Mouse (Mus musculus) stomach, embryonic 15.5 days (tissue): ENCODE results near the gene Adam33. TPM values are rescaled to one million over a fixed set of nuclear protein-coding genes. Genes with fewer than 3 reads are reported as not detected.
A peak's percentile ranks its signal among the peaks of the same experiment; 100 is the strongest.
"Not testable (repeated sequence)": the region's sequence is repeated elsewhere in the genome, so short reads cannot be mapped to it uniquely, and the experiment has no call there.

Experiments used
- ATAC-seq: fragments of 200-750 bp; cut with Nextera tagmentation; 2 replicates; pipeline ENCODE4 v1.8.0; 2017; ENCODE audit warnings: low read depth, moderate number of reproducible peaks, moderate TSS enrichment; ENCODE audit not compliant: insufficient read depth, low FRiP score
- H3K27ac ChIP-seq: fragments of 300-500 bp; sonication (generic); 2 replicates; pipeline ENCODE4 v1.5.1; 2015; ENCODE audit warnings: mild to moderate bottlenecking, inconsistent platforms
- H3K27me3 ChIP-seq: fragments of 300-500 bp; sonication (generic); replicated peaks from 2 replicates; pipeline ENCODE4 v1.6.1; 2015; ENCODE audit warnings: inconsistent platforms
- H3K36me3 ChIP-seq: fragments of 300-500 bp; sonication (generic); 2 replicates; pipeline ENCODE4 v1.6.1; 2015; ENCODE audit warnings: inconsistent platforms
- H3K4me1 ChIP-seq: fragments of 300-500 bp; sonication (generic); 2 replicates; pipeline ENCODE4 v1.6.1; 2015; ENCODE audit warnings: inconsistent platforms
- H3K4me2 ChIP-seq: fragments of 300-500 bp; sonication (generic); 2 replicates; pipeline ENCODE4 v1.6.1; 2015; ENCODE audit warnings: mild to moderate bottlenecking, inconsistent platforms
- H3K4me3 ChIP-seq: fragments of 300-500 bp; sonication (generic); replicated peaks from 2 replicates; pipeline ENCODE4 v1.5.1; 2015; ENCODE audit warnings: inconsistent platforms
- H3K9ac ChIP-seq: fragments of 300-500 bp; sonication (generic); 2 replicates; pipeline ENCODE4 v1.6.1; 2015; ENCODE audit warnings: inconsistent platforms
- H3K9me3 ChIP-seq: fragments of 300-500 bp; sonication (generic); 2 replicates; pipeline ENCODE4 v1.6.1; 2016; ENCODE audit warnings: inconsistent platforms
- WGBS: fragments of 180-500 bp; shearing (Covaris S2); methylation state at CpG from one replicate; pipeline ENCODE4 v1.1.7; 2015; 5-methylcytosine and 5-hydroxymethylcytosine counted together
- polyA plus RNA-seq: library from polyadenylated mRNA; unstranded; fragments of >200 nt; fragmentation: Nextera tagmentation; extraction: Ambion mirVana; gene quantifications from 2 replicates; pipeline ENCODE4 v1.2.1, GENCODE M21; 2015

The Adam33 gene
- polyA plus RNA-seq, 1 experiment from 2014 or later: 8.0 TPM

DNA sequence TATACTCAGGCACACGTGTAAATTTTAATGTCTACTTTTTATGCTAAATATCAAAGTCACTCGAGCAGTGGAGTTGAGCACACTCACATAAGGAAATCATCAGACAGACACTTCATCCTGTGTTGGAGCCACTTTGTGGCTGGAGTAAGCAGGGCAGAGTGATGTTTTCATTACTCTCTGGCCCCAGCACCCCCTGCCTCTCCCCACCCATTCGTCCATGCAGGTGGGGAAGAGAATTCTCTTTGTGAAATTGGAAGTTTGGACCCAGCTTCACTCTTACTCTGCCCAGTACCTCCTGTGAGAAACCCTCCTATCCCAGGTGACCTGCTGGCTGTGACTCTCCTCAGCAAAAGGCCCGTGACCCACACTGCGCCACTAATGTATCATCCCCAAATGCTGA lies 24.9 kb downstream of the Adam33 start:
- H3K4me3 ChIP-seq: no peak overlapping the region
- H3K27me3 ChIP-seq: peaks cover 41% of the 10 kb centered on the region
- H3K4me1 ChIP-seq: peaks cover 15% of the 10 kb centered on the region
- no peak for ATAC-seq
- H3K9me3 ChIP-seq: no peaks in the 10 kb centered on the region
- H3K4me2 ChIP-seq: no peak overlapping the region
- H3K9ac ChIP-seq: no peak overlapping the region
- H3K36me3 ChIP-seq: no peaks in the 10 kb centered on the region
- 76% methylated on average over 5 of the region's 5 CpGs for WGBS
- no peak overlapping the region for H3K27ac ChIP-seq

DNA sequence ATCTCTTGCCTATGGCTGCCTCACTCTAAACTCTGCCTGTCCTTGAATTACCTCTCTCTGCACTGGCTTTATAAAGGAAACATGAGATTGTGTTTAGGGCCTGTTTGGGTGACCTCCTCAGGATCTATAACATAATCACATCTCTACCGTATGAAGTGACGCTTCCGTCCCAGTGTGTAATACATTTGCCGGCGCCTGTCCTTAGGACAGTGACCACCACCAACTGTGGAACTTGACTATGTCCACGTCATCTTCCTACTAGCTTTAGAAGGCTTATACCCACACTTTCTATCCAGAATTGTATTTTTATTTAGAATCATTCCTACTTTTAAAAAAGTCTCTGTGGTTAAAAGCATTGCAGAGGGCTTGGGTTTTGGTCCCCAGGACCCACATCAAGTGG lies 25.4 kb downstream of the Adam33 start:
- no peak for ATAC-seq
- H3K4me1 ChIP-seq: peaks cover 15% of the 10 kb centered on the region
- H3K36me3 ChIP-seq: no peaks in the 10 kb centered on the region
- H3K4me3 ChIP-seq: no peak overlapping the region
- no peaks in the 10 kb centered on the region for H3K9me3 ChIP-seq
- H3K27me3 ChIP-seq: peaks cover 40% of the 10 kb centered on the region
- H3K4me2 ChIP-seq: no peak overlapping the region
- no peak overlapping the region for H3K27ac ChIP-seq
- 86% methylated on average over 6 of the region's 6 CpGs for WGBS
- H3K9ac ChIP-seq: no peak overlapping the region

- no peaks in the 10 kb centered on the region for H3K36me3 ChIP-seq
- peaks cover 15% of the 10 kb centered on the region for H3K4me1 ChIP-seq
- no peak overlapping the region for H3K9ac ChIP-seq
- H3K9me3 ChIP-seq: no peaks in the 10 kb centered on the region
- no peak overlapping the region for H3K4me2 ChIP-seq
- H3K4me3 ChIP-seq: no peak overlapping the region
- H3K27me3 ChIP-seq: peaks cover 32% of the 10 kb centered on the region
- 39% methylated on average over 17 of the region's 17 CpGs for WGBS
- no peak for ATAC-seq
- H3K27ac ChIP-seq: no peak overlapping the region
Measured at GRCm38 (mm10) chr2:131037226-131037990, 26.2 kb downstream of the Adam33 start.

DNA sequence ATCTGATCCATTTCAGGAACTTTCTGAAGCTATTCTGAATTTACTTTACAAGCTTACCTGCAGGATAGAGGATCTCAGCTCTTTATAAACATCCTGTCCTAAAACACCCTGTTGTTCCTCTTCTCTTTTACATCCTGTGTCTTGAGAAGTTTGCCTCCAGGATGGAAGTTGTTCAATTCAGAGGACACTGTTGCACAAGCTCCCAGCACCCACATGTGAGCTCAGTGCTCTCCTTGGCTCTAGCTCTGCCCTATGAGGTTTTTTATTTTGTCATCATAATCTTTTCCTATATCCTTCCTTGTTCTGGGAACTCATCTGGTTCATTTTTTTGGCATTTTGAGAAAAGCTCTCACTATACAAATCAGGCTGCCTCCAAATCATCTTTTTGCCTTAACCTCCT lies 26.9 kb downstream of the Adam33 start:
- no peak overlapping the region for H3K9ac ChIP-seq
- H3K4me3 ChIP-seq: no peak overlapping the region
- H3K4me1 ChIP-seq: peaks cover 15% of the 10 kb centered on the region
- H3K4me2 ChIP-seq: no peak overlapping the region
- no peak for ATAC-seq
- no peaks in the 10 kb centered on the region for H3K36me3 ChIP-seq
- no peak overlapping the region for H3K27ac ChIP-seq
- H3K27me3 ChIP-seq: peaks cover 26% of the 10 kb centered on the region
- no peaks in the 10 kb centered on the region for H3K9me3 ChIP-seq

- Histone ChIP-seq H3K4me1 (peaks cover 11% of the 10 kb centered on the region), H3K4me3 (no peak overlapping the region), H3K4me2 (no peak overlapping the region), H3K36me3 (no peaks in the 10 kb centered on the region), H3K27ac (no peak overlapping the region), H3K9ac (no peak overlapping the region), H3K9me3 (no peaks in the 10 kb centered on the region), H3K27me3 (peaks cover 22% of the 10 kb centered on the region)
- WGBS: 78% methylated on average over 2 of the region's 2 CpGs
- no peak for ATAC-seq
Measured at GRCm38 (mm10) chr2:131036343-131036742, 27.3 kb downstream of the Adam33 start.

DNA sequence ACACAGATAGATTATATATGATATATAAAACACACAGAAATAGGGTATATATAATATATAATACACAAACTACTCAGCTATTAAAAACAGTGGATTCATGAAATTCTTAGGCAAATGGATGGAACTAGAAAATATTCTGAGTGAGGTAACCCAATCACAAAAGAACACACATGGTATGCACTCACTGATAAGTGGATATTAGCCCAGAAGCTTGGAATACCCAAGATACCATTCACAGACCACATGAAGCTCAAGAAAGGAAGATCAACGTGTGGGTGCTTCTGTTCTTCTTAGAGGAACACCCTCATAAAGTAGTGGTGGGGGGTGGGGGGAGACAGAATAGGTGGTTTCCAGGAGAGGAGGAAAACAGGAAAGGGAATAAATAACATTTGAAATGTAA lies 32.2 kb downstream of the Adam33 start:
- H3K27me3 ChIP-seq, H3K9ac ChIP-seq, H3K9me3 ChIP-seq, ATAC-seq, H3K27ac ChIP-seq, H3K36me3 ChIP-seq, H3K4me3 ChIP-seq, H3K4me2 ChIP-seq, H3K4me1 ChIP-seq: not testable (repeated sequence)
- 55% methylated on average over 1 of the region's 1 CpGs for WGBS

GRCm38 (mm10) chr2:131030998-131031397 lies 32.6 kb downstream of the Adam33 start:
- no peak overlapping the region for H3K4me3 ChIP-seq
- no peak overlapping the region for H3K27ac ChIP-seq
- H3K9ac ChIP-seq: no peak overlapping the region
- H3K4me2 ChIP-seq: no peak overlapping the region
- H3K9me3 ChIP-seq: no peaks in the 10 kb centered on the region
- WGBS: 85% methylated on average over 1 of the region's 1 CpGs
- peaks cover 4% of the 10 kb centered on the region; the same call in 1 of the 2 replicates for H3K4me1 ChIP-seq
- no peaks in the 10 kb centered on the region for H3K36me3 ChIP-seq
- no peaks in the 10 kb centered on the region for H3K27me3 ChIP-seq
- ATAC-seq: no peak

DNA sequence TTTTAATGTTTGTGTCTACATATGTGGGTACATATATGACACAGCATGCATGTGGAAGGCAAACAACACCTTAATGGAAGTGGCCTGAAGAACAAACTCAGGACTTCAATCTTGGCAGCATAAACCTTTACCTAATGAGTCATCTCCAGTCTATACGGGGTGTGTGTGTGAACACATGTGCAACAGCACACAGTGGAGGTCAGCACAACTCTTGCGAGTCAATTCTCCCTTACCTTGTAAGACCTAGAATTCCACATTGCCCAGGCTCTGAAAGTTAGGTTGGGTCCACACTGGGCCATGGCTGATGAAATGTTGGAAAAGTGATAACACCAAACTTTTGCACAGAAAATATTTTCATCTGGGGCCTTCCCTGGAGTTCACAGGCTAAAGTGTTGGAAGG lies 33.1 kb downstream of the Adam33 start:
- Histone ChIP-seq H3K27ac (no peak overlapping the region), H3K4me1 (peaks cover 4% of the 10 kb centered on the region; the same call in 1 of the 2 replicates), H3K4me2 (no peak overlapping the region), H3K27me3 (no peaks in the 10 kb centered on the region), H3K9me3 (no peaks in the 10 kb centered on the region), H3K9ac (no peak overlapping the region), H3K4me3 (no peak overlapping the region), H3K36me3 (no peaks in the 10 kb centered on the region)
- WGBS: 78% methylated on average over 2 of the region's 2 CpGs
- ATAC-seq: no peak

GRCm38 (mm10) chr2:131029065-131029935 lies 34.3 kb downstream of the Adam33 start:
- no peaks in the 10 kb centered on the region for H3K27me3 ChIP-seq
- H3K27ac ChIP-seq: peak overlapping the region; percentile 59; the same call in 1 of the 2 replicates

GRCm38 (mm10) chr2:131026941-131027340 lies 36.7 kb downstream of the Adam33 start:
- peaks cover 4% of the 10 kb centered on the region; the same call in 1 of the 2 replicates for H3K4me1 ChIP-seq
- no peak overlapping the region for H3K4me3 ChIP-seq
- H3K9ac ChIP-seq: no peak overlapping the region
- H3K4me2 ChIP-seq: no peak overlapping the region
- H3K27ac ChIP-seq: no peak overlapping the region
- 89% methylated on average over 3 of the region's 3 CpGs for WGBS
- no peaks in the 10 kb centered on the region for H3K9me3 ChIP-seq
- H3K27me3 ChIP-seq: no peaks in the 10 kb centered on the region
- 0 out of 2 replicates have a peak, but pooled peaks cover 3% of the 10 kb centered on the region for H3K36me3 ChIP-seq
- no peak for ATAC-seq

More at GRCm38 (mm10) chr2:131029065-131029935, 34.3 kb downstream of the Adam33 start:
- no peaks in the 10 kb centered on the region for H3K9me3 ChIP-seq
- 49% methylated on average over 9 of the region's 9 CpGs for WGBS
- no peak overlapping the region for H3K9ac ChIP-seq
- ATAC-seq: peak; percentile 22; the same call in 1 of the 2 replicates
- no peak overlapping the region for H3K4me2 ChIP-seq
- no peak overlapping the region for H3K4me3 ChIP-seq
- peaks cover 4% of the 10 kb centered on the region; the same call in 1 of the 2 replicates for H3K4me1 ChIP-seq
- no peaks in the 10 kb centered on the region for H3K36me3 ChIP-seq

DNA sequence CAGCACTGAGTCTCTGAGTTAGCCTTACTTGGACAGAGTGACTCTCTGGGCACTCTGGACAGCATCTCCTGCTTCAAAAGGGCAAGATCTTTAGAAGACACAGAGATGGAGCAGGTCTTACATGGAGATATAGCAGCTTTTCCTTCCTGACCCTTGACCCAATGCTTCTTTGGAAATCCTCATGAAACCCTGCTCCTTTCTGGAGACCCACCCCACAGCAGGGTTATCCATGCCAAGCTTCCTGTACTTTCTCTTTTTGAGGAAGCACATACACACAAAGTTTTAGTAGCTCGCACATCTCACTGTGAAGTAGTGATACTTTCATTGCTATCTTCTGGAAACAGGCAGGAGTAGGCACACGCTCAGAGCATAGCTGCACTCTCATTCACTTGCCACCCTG lies 38.4 kb downstream of the Adam33 start:
- Histone ChIP-seq H3K9me3 (no peaks in the 10 kb centered on the region), H3K36me3 (peaks cover 7% of the 10 kb centered on the region; the same call in 1 of the 2 replicates), H3K4me3 (no peak overlapping the region), H3K4me2 (no peak overlapping the region), H3K4me1 (peaks cover 4% of the 10 kb centered on the region; the same call in 1 of the 2 replicates), H3K27me3 (no peaks in the 10 kb centered on the region), H3K27ac (no peak overlapping the region), H3K9ac (no peak overlapping the region)
- WGBS: 86% methylated on average over 2 of the region's 2 CpGs
- no peak for ATAC-seq

DNA sequence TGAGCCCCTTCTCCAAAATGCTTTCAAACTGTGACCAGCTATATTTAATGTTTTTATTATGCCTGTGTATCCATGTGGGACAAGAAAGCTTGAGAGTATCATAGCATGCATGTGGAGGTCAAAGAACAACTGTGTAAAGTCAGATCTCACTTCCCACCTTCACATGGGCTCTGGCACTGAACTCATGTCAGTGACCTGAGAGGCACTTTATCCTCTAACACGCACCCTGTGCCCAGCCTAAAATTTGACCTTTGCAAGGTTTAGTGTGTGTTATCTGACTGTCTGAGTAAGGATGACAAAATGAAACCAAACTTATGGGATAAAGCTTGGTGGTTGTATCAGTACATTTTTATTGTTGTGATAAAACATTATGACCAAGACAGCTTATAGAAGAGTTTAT lies 53.0 kb downstream of the Adam33 start:
- ATAC-seq: no peak
- 81% methylated on average over 1 of the region's 1 CpGs for WGBS

More for the DNA sequence above, 53.0 kb downstream of the Adam33 start:
- no peaks in the 10 kb centered on the region for H3K27me3 ChIP-seq
- no peak overlapping the region for H3K4me3 ChIP-seq
- H3K4me1 ChIP-seq: no peaks in the 10 kb centered on the region
- H3K27ac ChIP-seq: no peak overlapping the region
- H3K9ac ChIP-seq: no peak overlapping the region
- H3K9me3 ChIP-seq: no peaks in the 10 kb centered on the region
- H3K36me3 ChIP-seq: 0 out of 2 replicates have a peak, but pooled peaks cover 6% of the 10 kb centered on the region
- no peak overlapping the region for H3K4me2 ChIP-seq
